Mouse (Mus musculus) hindbrain, embryonic 11.5 days (tissue): Measurements from ENCODE around the gene Dgke. TPM values are rescaled to one million over a fixed set of nuclear protein-coding genes. Genes with fewer than 3 reads are reported as not detected.

Experiments
- ATAC-seq: fragments of 200-750 bp; cut with Nextera tagmentation; 2 replicates; pipeline ENCODE4 v1.8.0; 2017; ENCODE audit warnings: mild to moderate bottlenecking, moderate TSS enrichment, moderate library complexity; ENCODE audit not compliant: low FRiP score
- DNase-seq: peaks from one replicate; pipeline ENCODE4 v3.0.0-alpha.2; 2015; ENCODE audit warnings: low spot score
- H3K27ac ChIP-seq: fragments of 300-500 bp; sonication (generic); 2 replicates; pipeline ENCODE4 v1.5.1; 2014; ENCODE audit warnings: mild to moderate bottlenecking, low read depth, low read length
- H3K27me3 ChIP-seq: fragments of 300-500 bp; sonication (generic); 2 replicates; pipeline ENCODE4 v1.6.1; 2014; ENCODE audit warnings: mild to moderate bottlenecking, low read length, moderate library complexity, mixed read lengths; ENCODE audit not compliant: control insufficient read depth, insufficient read depth
- H3K36me3 ChIP-seq: fragments of 300-500 bp; sonication (generic); 2 replicates; pipeline ENCODE4 v1.6.1; 2014; ENCODE audit warnings: mild to moderate bottlenecking, low read length, moderate library complexity, mixed read lengths; ENCODE audit not compliant: control insufficient read depth, insufficient read depth
- H3K4me1 ChIP-seq: fragments of 300-500 bp; sonication (generic); replicated peaks from 2 replicates; pipeline ENCODE4 v1.6.1; 2014; ENCODE audit warnings: low read length, mixed read lengths; ENCODE audit not compliant: control insufficient read depth, insufficient read depth
- H3K4me2 ChIP-seq: fragments of 300-500 bp; sonication (generic); replicated peaks from 2 replicates; pipeline ENCODE4 v1.6.1; 2014; ENCODE audit warnings: mild to moderate bottlenecking, low read depth, low read length
- H3K4me3 ChIP-seq: fragments of 300-500 bp; sonication (generic); 2 replicates; pipeline ENCODE4 v1.5.1; 2014; ENCODE audit warnings: low read depth, low read length
- H3K9ac ChIP-seq: fragments of 300-500 bp; sonication (generic); 2 replicates; pipeline ENCODE4 v1.6.1; 2014; ENCODE audit warnings: low read depth, low read length
- H3K9me3 ChIP-seq: fragments of 300-500 bp; sonication (generic); 2 replicates; pipeline ENCODE4 v1.6.1; 2016; ENCODE audit warnings: low read length; ENCODE audit not compliant: control insufficient read depth
- WGBS: fragments of 180-500 bp; shearing (Covaris S2); extraction: QIAGEN DNeasy Blood & Tissue Kit; methylation state at CpG from one replicate; pipeline ENCODE4 v1.1.7; 2014; 5-methylcytosine and 5-hydroxymethylcytosine counted together
- polyA plus RNA-seq: library from polyadenylated mRNA; unstranded; fragments of >200 nt; fragmentation: Nextera tagmentation; extraction: Ambion mirVana; gene quantifications from 2 replicates; pipeline ENCODE4 v1.2.1, GENCODE M21; 2014

Gene Dgke
- polyA plus RNA-seq, 1 experiment from 2014 or later: 4.1 TPM

GRCm38 (mm10) chr11:88994492-88994891, 72.2 kb downstream of the Dgke start:
- H3K9me3 ChIP-seq: no peaks in the 10 kb centered on the region
- 0 out of 2 replicates have a peak, but pooled peaks cover 1% of the 10 kb centered on the region for H3K4me1 ChIP-seq
- DNase-seq (no peak), ATAC-seq (no peak)
- H3K9ac ChIP-seq: no peak overlapping the region
- peaks cover 7% of the 10 kb centered on the region for H3K27me3 ChIP-seq
- 92% methylated on average over 7 of the region's 7 CpGs for WGBS
- H3K4me2 ChIP-seq: no peak overlapping the region
- no peak overlapping the region for H3K4me3 ChIP-seq
- H3K27ac ChIP-seq: no peak overlapping the region
- H3K36me3 ChIP-seq: no peaks in the 10 kb centered on the region

- no peak overlapping the region for H3K27ac ChIP-seq
- no peaks in the 10 kb centered on the region for H3K27me3 ChIP-seq
- H3K9me3 ChIP-seq: no peaks in the 10 kb centered on the region
- WGBS: 21% methylated on average over 5 of the region's 5 CpGs
- no peak for ATAC-seq
- peak; percentile 54 for DNase-seq
- no peaks in the 10 kb centered on the region for H3K36me3 ChIP-seq
- H3K4me2 ChIP-seq: no peak overlapping the region
- no peaks in the 10 kb centered on the region for H3K4me1 ChIP-seq
- no peak overlapping the region for H3K9ac ChIP-seq
- no peak overlapping the region for H3K4me3 ChIP-seq
Measured at GRCm38 (mm10) chr11:88993625-88994024, 73.0 kb downstream of the Dgke start.

GRCm38 (mm10) chr11:88993186-88993585, 73.5 kb downstream of the Dgke start:
- no peaks in the 10 kb centered on the region for H3K9me3 ChIP-seq
- no peak overlapping the region for H3K27ac ChIP-seq
- H3K4me2 ChIP-seq: no peak overlapping the region
- ATAC-seq: no peak
- H3K4me3 ChIP-seq: no peak overlapping the region
- H3K4me1 ChIP-seq: no peaks in the 10 kb centered on the region
- 48% methylated on average over 7 of the region's 7 CpGs for WGBS
- no peaks in the 10 kb centered on the region for H3K36me3 ChIP-seq
- no peak for DNase-seq
- H3K9ac ChIP-seq: no peak overlapping the region
- H3K27me3 ChIP-seq: no peaks in the 10 kb centered on the region

GRCm38 (mm10) chr11:88989530-88989929, 77.1 kb downstream of the Dgke start:
- no peak overlapping the region for H3K27ac ChIP-seq
- no peak overlapping the region for H3K9ac ChIP-seq
- DNase-seq (peak; percentile 32), ATAC-seq (no peak)
- H3K4me2 ChIP-seq: no peak overlapping the region
- no peaks in the 10 kb centered on the region for H3K27me3 ChIP-seq
- no peaks in the 10 kb centered on the region for H3K9me3 ChIP-seq
- no peaks in the 10 kb centered on the region for H3K4me1 ChIP-seq
- H3K36me3 ChIP-seq: no peaks in the 10 kb centered on the region
- WGBS: 76% methylated on average over 5 of the region's 5 CpGs
- no peak overlapping the region for H3K4me3 ChIP-seq

GRCm38 (mm10) chr11:88988956-88989355, 77.7 kb downstream of the Dgke start:
- Histone ChIP-seq H3K4me2 (no peak overlapping the region), H3K4me1 (no peaks in the 10 kb centered on the region), H3K9ac (no peak overlapping the region), H3K9me3 (no peaks in the 10 kb centered on the region), H3K27me3 (no peaks in the 10 kb centered on the region), H3K36me3 (no peaks in the 10 kb centered on the region; the same call in 1 of the 2 replicates), H3K27ac (no peak overlapping the region), H3K4me3 (no peak overlapping the region)
- ATAC-seq (no peak), DNase-seq (no peak)
- WGBS: 82% methylated on average over 5 of the region's 5 CpGs

- Histone ChIP-seq H3K4me3 (no peak overlapping the region), H3K36me3 (peaks cover 5% of the 10 kb centered on the region), H3K9me3 (no peaks in the 10 kb centered on the region), H3K27ac (no peak overlapping the region), H3K9ac (no peak overlapping the region), H3K4me1 (no peaks in the 10 kb centered on the region), H3K27me3 (no peaks in the 10 kb centered on the region), H3K4me2 (no peak overlapping the region)
- 85% methylated on average over 10 of the region's 10 CpGs for WGBS
- no peak for DNase-seq
- ATAC-seq: no peak
Measured at GRCm38 (mm10) chr11:88986616-88987015, 80.0 kb downstream of the Dgke start.

Other genes starting within 250 kb of the Dgke start
- gene Akap1, start 202.3 kb downstream of the Dgke start, polyA plus RNA-seq: 14.0 and 14.2 TPM in 2 replicates
- gene Scpep1, start 111.4 kb downstream of the Dgke start, polyA plus RNA-seq: 59.4 and 61.8 TPM in 2 replicates
- gene Elobl, start 99.9 kb downstream of the Dgke start, polyA plus RNA-seq: not detected in 2 replicates
- gene Coil, start 96.6 kb downstream of the Dgke start, polyA plus RNA-seq: 18.5 and 18.8 TPM in 2 replicates
- gene Trim25, start 67.5 kb downstream of the Dgke start, polyA plus RNA-seq: 3.6 and 3.8 TPM in 2 replicates
- gene Gm525, start 7.0 kb upstream of the Dgke start, polyA plus RNA-seq: not detected in 2 replicates
- gene Nog, start 235.5 kb upstream of the Dgke start, polyA plus RNA-seq: 4.9 and 6.5 TPM in 2 replicates